ENCODE assay signal across 8 mouse cellular contexts in genomic region chr16:4077384-4078061, GRCm38 (mm10). TPM values are rescaled to one million over a fixed set of nuclear protein-coding genes. Genes with fewer than 3 reads are reported as not detected.
DNase-seq lines count a peak whose midpoint lies in the region; ATAC-seq lines count a peak whose summit lies in the region.

TSS of gene Trap1 (minus strand) at chr16:4077827.

- peak; percentile 97 for ATAC-seq in hindbrain, embryonic 13.5 days (ENCODE audit: low FRiP score)

- H3K9me3 ChIP-seq in hindbrain, embryonic 13.5 days = no peaks in the 10 kb centered on the region

- peak within 1 kb of the TSS; percentile 86 for H3K9ac ChIP-seq in hindbrain, embryonic 13.5 days

- peak within 1 kb of the TSS; percentile 89 for H3K27ac ChIP-seq in hindbrain, embryonic 13.5 days

- peak within 1 kb of the TSS; percentile 71 for H3K4me3 ChIP-seq in hindbrain, embryonic 13.5 days

- H3K27me3 ChIP-seq in hindbrain, embryonic 13.5 days = no peaks in the 10 kb centered on the region

- under 1% methylated on average over 58 of the region's 58 CpGs for WGBS in hindbrain, embryonic 13.5 days

- DNase-seq in NIH3T3 (ENCODE audit: low read depth) = peak; percentile 94
- peak; percentile 96 to 97 for DNase-seq in cerebellum, postnatal 10 days
- peak; percentile 91 to 96 for DNase-seq in frontal cortex, postnatal 14 days (ENCODE audit: low spot score in 2 of 2)
- DNase-seq in layer of hippocampus, postnatal 25 days (ENCODE audit: extremely low spot score in 1 of 2, low spot score in 1 of 2) = peak; percentile 97 to 99
- DNase-seq in lung, postnatal 25 days (ENCODE audit: low spot score) = peak; percentile 93
- peak; percentile 91 for DNase-seq in retina, embryonic 14.5 days (ENCODE audit: low spot score)
- DNase-seq in thymus, postnatal 4 days = peak; percentile 97

- peaks cover 10% of the 10 kb centered on the region for H3K36me3 ChIP-seq in hindbrain, embryonic 13.5 days

- H3K4me2 ChIP-seq in hindbrain, embryonic 13.5 days = peak within 1 kb of the TSS; percentile 73

- peaks cover 18% of the 10 kb centered on the region for H3K4me1 ChIP-seq in hindbrain, embryonic 13.5 days (replicated peaks)

RNA-seq across cellular contexts. Expression of gene Trap1, which starts in this region (rescaled TPM):
- 47.2 and 48.7 TPM in 2 replicates for polyA plus RNA-seq in hindbrain, embryonic 13.5 days (2015; fragmentation: Nextera tagmentation; extraction: Ambion mirVana)
- total RNA-seq in layer of hippocampus, postnatal 25 days (2021) = 10 to 100 TPM; 65.0 to 73.1 TPM

Comparison
In these comparisons a context has a peak if more than half of its experiments do, and no peak if none do; other contexts are left out.
1. Peak in every context shown above with its lines: DNase-seq, ATAC-seq, H3K4me3 ChIP-seq and H3K27ac ChIP-seq.